Mouse (Mus musculus): Measurements from ENCODE around the gene Gtf2ird2. TPM values are rescaled to one million over a fixed set of nuclear protein-coding genes. Genes with fewer than 3 reads are reported as not detected.

Gtf2ird2 gene
- polyA plus RNA-seq, 1 experiment = 5.5 TPM

DNA sequence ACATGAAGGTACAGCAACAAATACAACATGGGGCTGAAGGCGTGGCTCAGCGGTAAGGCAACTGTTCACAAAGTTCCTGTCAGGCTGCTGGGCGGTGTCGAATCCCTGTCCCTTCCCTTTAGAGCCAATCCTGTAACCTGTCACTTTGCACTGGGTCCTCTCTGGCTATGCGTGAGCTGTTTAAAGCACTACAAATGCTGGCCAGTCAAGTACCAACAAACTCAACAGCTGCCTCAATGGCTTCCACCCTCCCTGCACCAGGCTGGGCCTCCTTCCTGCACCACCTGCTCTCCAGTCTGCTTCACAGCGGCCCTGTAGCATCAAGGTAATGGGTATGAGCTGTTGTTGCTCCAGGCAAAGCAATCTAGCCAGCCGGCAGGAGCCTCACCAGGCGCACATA lies 84.9 kb downstream of the Gtf2ird2 start:
- TF ChIP-seq CTCF (IDR thresholded peaks at IDR 0.05; ENCODE audit: control insufficient read depth, insufficient read depth, low read length) (no peak), POLR2A (IDR thresholded peaks at IDR 0.05; ENCODE audit: borderline replicate concordance, control insufficient read depth, low read depth, low read length) (no peak)
- no peaks in the 10 kb centered on the region; the same call in 1 of the 2 replicates for H3K4me1 ChIP-seq (ENCODE audit: control insufficient read depth, insufficient read depth, low read length)
- no peak overlapping the region for H3K4me3 ChIP-seq (replicated peaks; ENCODE audit: control insufficient read depth, low read depth, low read length)
- WGBS = 83% methylated on average over 8 of the region's 8 CpGs
- no peak overlapping the region for H3K27ac ChIP-seq (ENCODE audit: control insufficient read depth, insufficient read depth, low read depth, low read length, poor library complexity)

GRCm38 (mm10) chr5:134269751-134270150 lies 85.9 kb downstream of the Gtf2ird2 start:
- no peak overlapping the region; the same call in 1 of the 2 replicates for H3K27ac ChIP-seq (ENCODE audit: control insufficient read depth, insufficient read depth, low read depth, low read length, poor library complexity)
- no peak for TF ChIP-seq CTCF (IDR thresholded peaks at IDR 0.05; ENCODE audit: control insufficient read depth, insufficient read depth, low read length)
- H3K4me1 ChIP-seq (ENCODE audit: control insufficient read depth, insufficient read depth, low read length) = no peaks in the 10 kb centered on the region; the same call in 1 of the 2 replicates
- 54% methylated on average over 5 of the region's 5 CpGs for WGBS
- H3K4me3 ChIP-seq (replicated peaks; ENCODE audit: control insufficient read depth, low read depth, low read length) = no peak overlapping the region

DNA sequence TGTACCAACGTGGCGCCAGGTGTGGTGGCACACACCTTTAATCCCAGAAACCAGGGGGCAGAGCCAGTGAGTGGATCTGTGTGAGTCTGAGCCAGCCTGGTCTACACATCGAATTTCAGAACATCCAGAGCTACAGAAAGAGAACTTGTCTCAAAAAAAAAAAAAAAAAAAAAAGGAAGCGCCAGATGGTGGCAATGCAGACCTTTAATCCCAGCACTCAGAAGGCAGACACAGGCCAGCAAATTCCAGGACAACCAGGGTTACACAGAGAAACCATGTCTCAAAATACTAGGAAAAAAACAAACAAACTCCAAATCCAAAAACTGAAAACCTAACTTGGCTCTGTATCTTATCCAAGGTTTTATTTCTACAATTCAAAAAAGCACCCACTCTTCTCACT lies 86.7 kb downstream of the Gtf2ird2 start:
- Histone ChIP-seq H3K4me3 (replicated peaks; ENCODE audit: control insufficient read depth, low read depth, low read length) (no peak overlapping the region), H3K4me1 (ENCODE audit: control insufficient read depth, insufficient read depth, low read length) (no peaks in the 10 kb centered on the region; the same call in 1 of the 2 replicates), H3K27ac (ENCODE audit: control insufficient read depth, insufficient read depth, low read depth, low read length, poor library complexity) (peak overlapping the region; percentile 41; the same call in 1 of the 2 replicates)
- 57% methylated on average over 4 of the region's 4 CpGs for WGBS
- no peak for TF ChIP-seq POLR2A (IDR thresholded peaks at IDR 0.05; ENCODE audit: borderline replicate concordance, control insufficient read depth, low read depth, low read length)
- TF ChIP-seq CTCF (IDR thresholded peaks at IDR 0.05; ENCODE audit: control insufficient read depth, insufficient read depth, low read length) = no peak

- Histone ChIP-seq H3K27ac (ENCODE audit: control insufficient read depth, insufficient read depth, low read depth, low read length, poor library complexity) (no peak overlapping the region), H3K4me1 (ENCODE audit: control insufficient read depth, insufficient read depth, low read length) (no peaks in the 10 kb centered on the region; the same call in 1 of the 2 replicates), H3K4me3 (replicated peaks; ENCODE audit: control insufficient read depth, low read depth, low read length) (no peak overlapping the region)
- no peak for TF ChIP-seq CTCF (IDR thresholded peaks at IDR 0.05; ENCODE audit: control insufficient read depth, insufficient read depth, low read length)
- TF ChIP-seq POLR2A (IDR thresholded peaks at IDR 0.05; ENCODE audit: borderline replicate concordance, control insufficient read depth, low read depth, low read length) = no peak
- WGBS = 91% methylated on average over 11 of the region's 11 CpGs
These were observed 87.6 kb downstream of the Gtf2ird2 start for GRCm38 (mm10) chr5:134271421-134271820.

- TF ChIP-seq POLR2A (IDR thresholded peaks at IDR 0.05; ENCODE audit: borderline replicate concordance, control insufficient read depth, low read depth, low read length) (no peak), CTCF (IDR thresholded peaks at IDR 0.05; ENCODE audit: control insufficient read depth, insufficient read depth, low read length) (no peak)
- WGBS = 88% methylated on average over 11 of the region's 11 CpGs
- no peak overlapping the region for H3K27ac ChIP-seq (ENCODE audit: control insufficient read depth, insufficient read depth, low read depth, low read length, poor library complexity)
- H3K4me1 ChIP-seq (ENCODE audit: control insufficient read depth, insufficient read depth, low read length) = no peaks in the 10 kb centered on the region; the same call in 1 of the 2 replicates
- H3K4me3 ChIP-seq (replicated peaks; ENCODE audit: control insufficient read depth, low read depth, low read length) = no peak overlapping the region
These were observed 88.9 kb downstream of the Gtf2ird2 start for GRCm38 (mm10) chr5:134272761-134273160.

DNA sequence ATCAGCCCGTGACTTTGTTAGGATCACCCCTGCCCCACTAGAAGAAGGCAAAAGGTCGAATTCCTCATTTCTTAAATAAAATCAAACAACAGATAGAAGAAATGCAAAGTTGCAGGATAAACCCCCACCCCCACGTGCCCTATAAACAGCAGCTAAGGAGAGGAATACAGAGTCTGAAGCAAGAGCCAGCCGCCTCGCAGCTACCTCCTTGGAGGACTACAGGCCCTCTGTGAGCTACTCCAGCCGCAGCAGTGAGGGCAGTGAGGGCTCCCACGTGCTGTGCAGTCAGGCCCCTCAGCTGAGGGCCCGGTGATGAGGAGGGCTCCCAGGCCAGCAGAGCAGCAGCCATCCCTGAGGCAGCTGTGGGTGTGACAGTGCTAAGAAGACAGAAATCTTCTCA lies 89.9 kb downstream of the Gtf2ird2 start:
- no peaks in the 10 kb centered on the region; the same call in 1 of the 2 replicates for H3K4me1 ChIP-seq (ENCODE audit: control insufficient read depth, insufficient read depth, low read length)
- H3K4me3 ChIP-seq (replicated peaks; ENCODE audit: control insufficient read depth, low read depth, low read length) = no peak overlapping the region
- no peak for TF ChIP-seq CTCF (IDR thresholded peaks at IDR 0.05; ENCODE audit: control insufficient read depth, insufficient read depth, low read length)
- TF ChIP-seq POLR2A (IDR thresholded peaks at IDR 0.05; ENCODE audit: borderline replicate concordance, control insufficient read depth, low read depth, low read length) = no peak
- 89% methylated on average over 8 of the region's 8 CpGs for WGBS
- H3K27ac ChIP-seq (ENCODE audit: control insufficient read depth, insufficient read depth, low read depth, low read length, poor library complexity) = no peak overlapping the region

Other genes with a start within 250 kb of the Gtf2ird2 start
- 1.1 and 4.9 TPM in 2 replicates for gene Castor2, start 84.3 kb upstream of the Gtf2ird2 start, polyA plus RNA-seq (2011; ENCODE audit: insufficient read depth, insufficient read length, low replicate concordance, missing spikeins)
- gene Rcc1l, start 7.2 kb upstream of the Gtf2ird2 start, polyA plus RNA-seq (2011; ENCODE audit: insufficient read depth, insufficient read length, low replicate concordance, missing spikeins) = 10.4 and 12.5 TPM in 2 replicates
- gene Ncf1, start 45.6 kb downstream of the Gtf2ird2 start, polyA plus RNA-seq (2011; ENCODE audit: insufficient read depth, insufficient read length, low replicate concordance, missing spikeins) = 78.6 and 222 TPM in 2 replicates
- 20.6 and 41.4 TPM in 2 replicates for gene Gtf2i, start 130.7 kb downstream of the Gtf2ird2 start, polyA plus RNA-seq (2011; ENCODE audit: insufficient read depth, insufficient read length, low replicate concordance, missing spikeins)

All from bone marrow, adult 2 months (tissue).